Mouse (Mus musculus): Measurements from ENCODE around the gene Rhou.

DNA sequence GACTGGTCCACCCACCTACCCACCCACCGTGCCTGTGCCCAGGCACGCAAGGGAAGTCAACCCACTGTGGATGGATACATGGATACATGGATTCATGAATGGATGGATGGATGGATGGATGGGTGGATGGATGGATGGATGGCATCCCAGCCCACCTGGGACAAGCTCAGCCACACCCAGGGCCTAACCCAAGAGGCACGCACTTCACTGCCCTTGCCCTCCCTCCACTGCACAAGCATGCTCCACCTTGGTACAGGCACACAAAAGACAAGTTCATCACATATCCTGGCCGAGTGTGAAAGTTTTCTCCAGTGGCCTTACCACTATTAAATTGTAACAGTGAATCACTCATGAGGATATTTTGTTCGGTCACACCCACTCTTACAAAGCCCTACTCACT is 29.5 kb upstream of the Rhou start:
- TF ChIP-seq CTCF (conservative IDR thresholded peaks at IDR 0.05; ENCODE audit: insufficient read depth, insufficient read length, low read depth, low read length) (no peak), POLR2A (IDR thresholded peaks at IDR 0.05; ENCODE audit: low read depth, low read length) (no peak)
